Mouse (Mus musculus): ENCODE data around the gene Cyp11a1.

Gene Cyp11a1

DNA sequence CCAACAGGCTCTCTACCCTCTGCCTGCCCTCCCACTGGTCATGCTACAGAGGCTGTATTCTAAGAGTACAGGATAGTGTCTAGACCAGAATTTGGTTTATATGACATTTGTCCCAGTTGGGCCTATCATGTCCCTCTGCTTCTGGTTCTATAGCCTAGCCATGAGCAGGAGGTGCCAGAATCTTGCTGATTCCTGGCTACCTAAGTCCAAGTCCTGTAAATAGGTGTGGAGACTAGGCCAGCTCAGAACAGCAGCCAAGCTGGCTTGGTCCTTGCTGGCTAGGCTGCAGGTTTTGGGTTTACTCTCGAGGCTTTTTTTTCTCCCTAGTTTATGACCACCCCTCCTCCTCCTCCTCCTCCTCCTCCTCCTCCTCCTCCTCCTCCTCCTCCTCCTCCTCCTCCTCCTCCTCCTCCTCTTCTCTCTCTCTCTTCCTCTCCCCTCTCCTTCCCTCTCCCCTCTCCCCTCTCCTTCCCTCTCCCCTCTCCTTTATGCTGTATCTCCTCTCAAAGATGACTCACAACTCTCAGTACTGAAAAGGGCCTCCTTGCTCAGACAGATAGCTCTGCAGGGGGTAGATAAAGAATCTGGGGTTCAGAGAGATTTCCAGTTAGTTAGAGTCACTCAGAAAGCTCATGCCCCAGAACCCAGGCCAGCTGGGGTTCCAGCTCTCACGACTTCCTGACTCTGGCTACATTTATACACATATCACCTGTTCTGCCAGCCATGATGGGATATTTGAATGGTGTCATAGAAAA, 21.4 kb downstream of the Cyp11a1 start:
- in situ Hi-C loops (cut with MboI; ENCODE audit: low pct_unique_long_range_greater_than_20kb in 1 of 2, low sequenced_read_pairs in 2 of 2, unreplicated experiment in 1 of 2) = no loop called here

DNA sequence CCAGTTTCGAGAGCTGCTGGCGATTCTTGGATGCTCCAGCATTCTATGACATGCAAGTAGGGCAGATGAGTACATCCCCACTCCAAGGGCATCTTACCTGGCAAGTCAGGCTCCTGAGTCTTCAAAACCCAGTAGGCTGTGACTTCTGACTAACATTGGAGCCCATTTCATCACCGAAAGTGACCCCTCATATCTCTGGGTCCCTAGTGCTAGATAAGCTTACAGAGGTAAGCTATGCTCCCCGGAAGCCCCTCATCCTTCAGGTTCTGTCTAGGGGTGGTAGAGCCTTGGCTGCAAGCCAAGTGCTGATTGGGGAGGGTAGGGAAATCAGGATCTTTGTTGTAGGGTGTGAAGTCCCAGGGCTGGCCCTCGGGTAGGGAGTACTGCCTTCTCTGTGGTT, 22.6 kb downstream of the Cyp11a1 start:
- in situ Hi-C loops (cut with MboI; ENCODE audit: low pct_unique_long_range_greater_than_20kb in 1 of 2, low sequenced_read_pairs in 2 of 2, unreplicated experiment in 1 of 2) = no loop called here

DNA sequence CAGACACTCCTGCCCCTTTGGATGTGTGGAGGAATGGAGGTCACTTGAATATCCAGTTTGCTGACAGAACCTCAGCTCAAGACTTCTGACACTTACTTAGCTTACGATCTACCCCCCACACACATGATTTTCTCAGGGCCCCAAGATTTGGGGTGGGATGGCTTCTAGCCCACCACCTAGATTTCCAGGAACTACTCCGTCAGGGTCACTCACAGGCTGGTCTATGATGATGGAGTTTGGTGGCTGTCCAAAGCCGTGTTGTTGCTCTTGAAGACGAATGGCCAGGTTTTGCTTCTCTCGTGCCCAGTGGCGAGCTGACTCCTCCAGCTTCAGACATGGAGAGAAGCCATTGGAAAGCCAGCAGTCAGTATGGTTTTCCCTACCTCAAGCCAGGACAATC, 23.4 kb downstream of the Cyp11a1 start:
- in situ Hi-C loops (cut with MboI; ENCODE audit: low pct_unique_long_range_greater_than_20kb in 1 of 2, low sequenced_read_pairs in 2 of 2, unreplicated experiment in 1 of 2) = no loop called here

DNA sequence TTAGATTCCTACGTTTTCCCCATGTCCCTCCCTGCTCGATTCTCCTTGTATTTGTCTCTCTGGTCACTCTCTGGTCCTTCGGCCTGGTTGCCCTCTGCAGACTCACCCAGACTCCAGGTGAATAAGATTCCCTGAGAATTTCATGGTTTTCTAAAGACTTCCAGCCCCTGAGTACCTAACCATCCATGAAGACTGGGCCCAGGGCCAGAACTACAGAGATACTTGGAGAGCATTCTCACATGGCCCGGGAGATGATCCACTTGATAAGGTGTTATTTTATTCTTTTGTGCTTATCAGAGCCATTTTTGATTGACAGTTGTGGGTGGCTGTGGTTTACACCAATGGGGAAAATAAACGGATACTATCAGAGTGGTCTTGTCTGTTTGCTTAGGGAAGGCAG, 25.7 kb downstream of the Cyp11a1 start:
- in situ Hi-C loops (cut with MboI; ENCODE audit: low pct_unique_long_range_greater_than_20kb in 1 of 2, low sequenced_read_pairs in 2 of 2, unreplicated experiment in 1 of 2) = no loop called here

DNA sequence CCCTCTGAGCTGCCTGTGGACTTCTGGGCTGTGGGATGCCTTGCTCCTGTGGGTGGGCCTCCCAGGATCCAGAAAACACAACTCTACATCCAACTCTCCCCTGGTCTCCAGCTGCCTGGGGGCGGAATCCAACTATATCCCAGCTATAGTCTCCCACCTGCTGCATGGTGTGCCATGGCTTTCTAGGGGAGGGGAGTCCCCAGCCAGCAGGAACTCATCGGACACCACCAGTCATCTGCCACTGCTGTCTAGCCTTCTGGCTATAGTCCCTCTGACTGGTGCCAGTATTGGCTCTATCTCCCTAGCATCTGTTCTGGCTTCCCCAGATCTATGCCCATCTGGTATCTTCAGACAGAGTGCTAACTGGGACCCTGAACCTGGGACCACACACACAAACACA, 29.3 kb downstream of the Cyp11a1 start:
- in situ Hi-C loops (cut with MboI; ENCODE audit: low pct_unique_long_range_greater_than_20kb in 1 of 2, low sequenced_read_pairs in 2 of 2, unreplicated experiment in 1 of 2) = loop anchor here in 1 of 2 experiments (5.0 kb wide), 1 partner anchor 167 kb away; the partner anchor contains the start of genes Islr and Islr2

DNA sequence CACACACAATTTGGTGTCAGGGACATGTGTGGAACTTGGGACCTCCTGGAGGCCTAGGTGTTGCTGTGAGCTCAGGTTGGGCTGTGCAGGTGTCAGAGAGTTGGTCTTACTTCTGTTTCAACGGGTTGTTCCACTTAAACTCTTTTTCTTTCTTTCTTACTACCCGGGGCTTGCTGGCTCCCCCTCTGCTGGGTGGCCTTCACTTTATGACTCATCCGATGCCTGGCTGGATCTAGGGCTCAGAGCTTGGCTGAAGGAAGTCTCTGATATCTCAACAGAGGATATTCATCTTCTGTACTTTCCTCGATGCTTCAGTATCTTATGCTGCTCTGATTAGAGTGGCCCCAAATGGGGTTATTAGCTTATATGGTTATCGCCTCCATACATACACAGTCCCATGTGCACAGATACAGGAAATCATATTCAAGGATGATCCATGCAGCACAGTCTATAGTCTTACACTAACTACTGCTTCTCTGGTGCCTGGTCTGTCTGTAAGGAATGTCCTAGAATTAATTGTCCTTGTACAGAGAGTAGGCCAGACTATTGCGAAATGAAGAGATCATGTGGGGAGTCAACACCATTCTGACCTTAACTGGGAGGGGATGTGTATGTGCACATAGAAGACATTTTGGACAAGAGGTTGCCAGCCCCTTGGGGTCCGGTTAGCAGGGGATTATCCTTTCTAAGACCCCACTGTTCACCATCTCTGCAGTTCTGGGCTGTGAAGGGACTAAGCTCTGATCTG, 29.9 kb downstream of the Cyp11a1 start:
- in situ Hi-C loops (cut with MboI; ENCODE audit: low pct_unique_long_range_greater_than_20kb in 1 of 2, low sequenced_read_pairs in 2 of 2, unreplicated experiment in 1 of 2) = loop anchor here in 1 of 2 experiments (5.0 kb wide), 1 partner anchor 166 kb away; the partner anchor contains the start of genes Islr and Islr2

DNA sequence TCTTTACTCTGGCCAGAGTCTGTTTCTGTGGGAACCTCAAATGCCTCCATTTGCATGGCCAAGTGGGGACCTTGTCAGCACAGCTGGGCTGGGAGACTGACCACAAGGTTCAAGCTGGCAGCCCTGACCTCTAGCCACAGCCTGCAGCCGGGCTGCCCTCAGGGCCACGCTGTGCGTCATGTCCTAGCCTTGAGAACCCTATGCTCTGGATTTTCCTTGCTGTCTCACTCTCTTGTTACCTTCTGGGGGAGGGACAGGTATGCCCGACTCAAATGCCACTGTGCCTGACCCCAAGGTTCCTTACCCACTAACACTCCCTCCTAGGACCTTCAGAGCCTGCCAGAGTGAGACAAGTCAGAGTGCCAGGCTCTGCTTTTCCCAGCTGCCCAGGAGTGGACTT, 30.8 kb downstream of the Cyp11a1 start:
- in situ Hi-C loops (cut with MboI; ENCODE audit: low pct_unique_long_range_greater_than_20kb in 1 of 2, low sequenced_read_pairs in 2 of 2, unreplicated experiment in 1 of 2) = loop anchor here in 1 of 2 experiments (5.0 kb wide), 1 partner anchor 165 kb away; the partner anchor contains the start of genes Islr and Islr2

DNA sequence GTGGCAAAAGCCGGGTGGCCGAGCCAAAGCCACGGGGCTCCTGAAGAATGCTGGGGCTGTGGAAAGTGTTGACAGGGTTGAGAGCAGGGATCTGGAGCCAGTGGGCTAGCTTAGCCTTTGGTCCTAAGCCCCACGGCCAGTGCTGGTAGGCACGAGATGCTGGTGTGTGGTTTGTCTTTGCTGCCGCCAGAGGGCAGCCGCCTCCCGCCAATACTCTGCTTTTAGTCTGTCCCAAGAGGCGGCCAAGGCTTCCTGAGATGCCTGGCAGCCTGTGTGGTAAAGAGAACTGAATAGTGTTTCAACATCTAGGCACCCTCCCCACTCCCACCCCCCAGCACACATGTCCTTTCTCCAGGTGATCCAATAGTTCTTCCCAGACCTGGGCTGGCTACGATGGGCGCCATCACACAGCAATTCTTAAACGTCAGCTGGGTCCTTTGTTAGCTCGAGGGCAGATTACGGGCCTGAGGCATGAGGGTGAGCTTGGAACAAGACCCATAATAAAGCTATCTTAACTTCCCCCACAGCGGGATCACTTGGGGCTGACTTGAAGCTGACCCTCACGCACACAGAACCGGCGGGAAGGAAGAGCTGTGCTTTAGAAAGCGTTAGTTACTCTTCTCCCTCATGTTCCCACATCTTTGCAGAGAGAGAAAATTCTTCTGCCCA, 32.4 kb downstream of the Cyp11a1 start:
- in situ Hi-C loops (cut with MboI; ENCODE audit: low pct_unique_long_range_greater_than_20kb in 1 of 2, low sequenced_read_pairs in 2 of 2, unreplicated experiment in 1 of 2) = loop anchor here in 1 of 2 experiments (5.0 kb wide), 1 partner anchor 164 kb away; the partner anchor contains the start of genes Islr and Islr2

DNA sequence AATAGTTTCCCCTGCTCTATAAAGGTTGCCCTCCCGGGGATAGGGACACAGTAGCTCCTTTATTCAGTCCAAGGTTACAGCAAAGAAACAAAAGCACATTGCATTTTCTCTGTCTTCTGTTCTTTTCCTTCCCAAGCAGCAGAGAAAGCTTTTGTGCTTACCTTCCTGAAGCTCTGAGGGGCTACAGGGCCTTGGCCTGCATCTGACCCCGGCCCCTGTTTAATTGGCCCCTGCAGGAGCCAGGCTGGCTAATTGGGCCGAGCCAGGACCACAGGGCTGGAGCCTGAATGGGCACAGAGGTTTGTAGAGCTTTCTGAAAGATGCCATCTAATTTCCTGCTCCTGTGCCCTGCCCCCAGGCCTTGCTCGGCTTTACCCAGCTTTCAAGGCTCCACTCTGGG, 34.8 kb downstream of the Cyp11a1 start:
- in situ Hi-C loops (cut with MboI; ENCODE audit: low pct_unique_long_range_greater_than_20kb in 1 of 2, low sequenced_read_pairs in 2 of 2, unreplicated experiment in 1 of 2) = no loop called here

DNA sequence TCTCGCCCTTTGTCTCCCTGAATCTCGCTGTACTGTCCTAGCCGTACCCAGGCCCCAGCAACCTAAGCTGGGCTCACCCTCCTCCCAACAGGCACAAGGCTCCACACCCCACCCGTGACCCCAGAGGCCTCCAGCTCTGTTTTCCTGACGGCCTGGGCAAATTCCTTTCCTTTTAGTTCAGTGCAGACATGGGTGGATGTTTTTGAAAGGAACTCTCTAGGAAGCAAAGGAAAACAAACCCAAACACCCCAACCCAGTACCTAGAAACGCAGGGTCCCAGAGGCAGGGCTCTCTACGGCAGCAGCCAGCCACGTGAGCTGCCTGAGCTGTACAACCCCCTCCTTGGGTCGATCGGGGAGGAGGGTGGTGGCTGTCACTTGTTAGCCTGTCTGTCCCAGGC, 36.2 kb downstream of the Cyp11a1 start:
- in situ Hi-C loops (cut with MboI; ENCODE audit: low pct_unique_long_range_greater_than_20kb in 1 of 2, low sequenced_read_pairs in 2 of 2, unreplicated experiment in 1 of 2) = no loop called here

DNA sequence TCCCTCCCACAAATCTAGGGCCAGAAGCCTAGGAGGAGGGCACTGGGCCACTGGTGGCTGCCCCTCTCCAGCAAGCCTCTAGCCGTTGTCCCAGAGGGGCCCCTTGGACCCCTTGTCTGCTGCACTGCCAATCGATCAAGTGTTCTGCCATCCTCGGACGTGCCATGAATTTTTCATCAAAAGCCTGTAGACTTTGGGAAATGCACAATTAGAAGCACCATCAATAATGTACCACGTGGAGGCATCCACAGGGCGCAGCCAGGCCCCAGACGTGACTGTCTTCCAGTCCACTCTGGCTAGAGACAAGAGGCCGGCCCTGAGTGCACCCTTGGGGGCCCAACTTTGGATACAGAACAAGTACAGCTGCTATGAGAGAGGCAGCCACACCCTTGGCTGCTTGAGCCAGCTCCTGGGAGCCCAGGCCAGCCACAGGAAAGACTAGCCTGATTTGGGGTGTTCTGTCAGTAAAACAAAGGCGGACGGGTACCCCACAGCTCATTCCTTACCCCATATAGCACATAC, 37.3 kb downstream of the Cyp11a1 start:
- in situ Hi-C loops (cut with MboI; ENCODE audit: low pct_unique_long_range_greater_than_20kb in 1 of 2, low sequenced_read_pairs in 2 of 2, unreplicated experiment in 1 of 2) = no loop called here

DNA sequence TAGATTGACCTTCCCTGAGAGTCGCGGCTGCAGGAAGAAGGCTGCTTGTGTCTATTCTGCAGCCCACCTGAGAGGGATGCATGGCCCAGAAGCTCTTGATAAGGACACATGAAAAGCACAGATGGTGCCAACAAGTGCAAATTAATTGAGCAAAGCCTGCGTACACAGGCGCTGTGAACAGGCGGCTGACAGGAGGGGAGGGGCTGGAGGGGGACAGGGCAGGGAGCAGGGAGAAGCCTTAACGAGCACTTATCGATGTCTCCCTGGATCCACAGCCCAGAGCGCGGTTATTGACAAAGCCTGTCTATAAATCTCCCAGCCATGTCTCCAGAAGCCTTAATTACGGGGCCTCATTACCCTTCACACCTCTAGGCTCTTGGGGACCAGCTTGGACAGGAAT, 38.6 kb downstream of the Cyp11a1 start:
- in situ Hi-C loops (cut with MboI; ENCODE audit: low pct_unique_long_range_greater_than_20kb in 1 of 2, low sequenced_read_pairs in 2 of 2, unreplicated experiment in 1 of 2) = no loop called here

DNA sequence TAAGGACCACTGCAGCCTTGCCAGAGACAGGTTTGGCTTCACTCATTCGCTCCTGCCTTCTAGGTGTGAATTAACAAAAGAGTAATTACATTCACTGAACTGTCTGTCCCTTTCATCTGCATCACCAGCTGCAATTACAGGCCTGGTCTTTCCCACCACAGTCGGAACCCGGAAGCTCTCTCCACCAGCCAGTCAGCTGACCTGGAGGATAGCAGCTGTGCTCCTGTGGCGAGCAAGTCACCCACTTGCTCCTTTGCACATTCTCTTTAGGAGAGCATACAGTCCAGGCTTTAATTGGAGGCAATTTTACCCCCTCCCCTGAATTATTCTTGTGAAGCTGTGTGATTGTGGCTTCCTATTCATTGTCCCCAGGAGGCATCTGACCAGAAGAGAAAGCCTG, 39.4 kb downstream of the Cyp11a1 start:
- in situ Hi-C loops (cut with MboI; ENCODE audit: low pct_unique_long_range_greater_than_20kb in 1 of 2, low sequenced_read_pairs in 2 of 2, unreplicated experiment in 1 of 2) = no loop called here

DNA sequence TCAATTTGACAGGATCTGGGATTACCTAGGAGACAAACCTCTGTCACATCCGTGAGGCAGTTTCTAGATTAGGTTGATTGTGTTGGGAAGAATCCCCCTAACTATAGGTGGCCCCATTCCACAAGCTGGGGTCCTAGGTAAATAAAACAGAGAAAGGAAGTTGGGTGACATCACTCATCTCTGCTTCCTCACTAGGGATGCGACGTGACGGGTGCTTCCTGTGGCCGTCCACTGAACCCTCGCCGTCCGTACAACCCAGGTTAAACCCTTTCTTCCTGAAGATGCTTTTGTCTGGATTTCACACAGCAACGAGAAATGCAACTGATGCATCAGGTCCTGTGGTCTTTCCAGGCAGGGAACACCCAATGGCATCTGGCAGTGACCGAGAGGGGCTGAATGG, 40.9 kb downstream of the Cyp11a1 start:
- in situ Hi-C loops (cut with MboI; ENCODE audit: low pct_unique_long_range_greater_than_20kb in 1 of 2, low sequenced_read_pairs in 2 of 2, unreplicated experiment in 1 of 2) = no loop called here

DNA sequence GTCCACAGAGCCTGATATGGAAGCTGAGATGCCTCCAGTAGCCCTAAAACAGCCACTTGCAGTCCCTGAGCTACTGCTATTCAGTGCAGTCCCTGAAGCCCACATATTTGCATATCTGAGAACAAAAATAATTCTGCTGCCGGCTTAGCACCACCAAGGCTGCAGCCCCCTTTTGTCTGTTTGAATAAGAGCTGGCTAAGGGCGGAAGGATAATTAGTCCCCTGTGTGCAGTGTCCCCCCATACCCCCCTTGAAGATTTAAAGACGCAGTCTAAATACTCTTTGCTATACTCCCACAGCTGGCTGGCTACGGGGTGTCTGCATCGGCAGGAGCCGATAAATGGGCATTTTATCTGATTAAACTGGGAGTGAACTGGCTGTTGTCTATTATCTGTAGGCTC, 42.4 kb downstream of the Cyp11a1 start:
- in situ Hi-C loops (cut with MboI; ENCODE audit: low pct_unique_long_range_greater_than_20kb in 1 of 2, low sequenced_read_pairs in 2 of 2, unreplicated experiment in 1 of 2) = no loop called here

DNA sequence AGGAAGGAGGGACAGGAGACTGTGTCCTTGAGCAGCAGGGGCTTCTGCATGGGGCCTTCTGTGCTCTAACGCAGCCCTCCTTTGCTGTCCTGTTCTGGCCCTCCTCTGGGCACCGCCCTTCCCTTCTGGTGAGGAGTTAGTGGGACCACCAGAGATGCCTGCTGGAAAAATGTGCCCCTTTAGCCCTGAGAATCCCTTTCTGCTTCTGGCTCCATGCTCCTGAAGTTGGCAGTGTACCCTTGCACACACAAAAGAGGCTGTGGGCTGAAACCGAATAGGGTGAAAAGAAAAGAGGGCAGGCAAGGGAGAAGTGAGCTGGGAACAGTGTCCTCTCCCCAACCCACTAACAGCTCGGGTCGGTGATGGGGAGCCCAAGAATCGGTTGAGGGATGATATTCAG, 43.0 kb downstream of the Cyp11a1 start:
- in situ Hi-C loops (cut with MboI; ENCODE audit: low pct_unique_long_range_greater_than_20kb in 1 of 2, low sequenced_read_pairs in 2 of 2, unreplicated experiment in 1 of 2) = no loop called here

DNA sequence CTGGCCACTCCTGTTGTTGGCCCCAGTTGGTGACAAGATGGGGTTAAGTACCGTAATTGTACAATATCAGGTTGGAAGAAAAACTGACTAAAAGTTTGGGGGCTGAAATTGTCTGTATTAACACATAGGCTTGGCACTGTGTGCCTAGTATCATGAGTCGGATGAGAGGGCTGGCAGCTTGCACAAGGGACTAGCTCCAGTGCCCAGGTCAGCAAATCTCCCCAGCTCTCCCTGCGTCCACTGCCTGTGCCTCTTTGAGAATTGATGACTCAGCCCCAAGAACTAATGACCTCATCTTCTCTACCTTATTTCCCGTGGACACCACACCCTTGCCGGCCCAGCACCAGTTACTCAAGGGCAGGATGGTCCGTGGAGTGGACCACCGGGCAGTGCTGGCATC, 43.6 kb downstream of the Cyp11a1 start:
- in situ Hi-C loops (cut with MboI; ENCODE audit: low pct_unique_long_range_greater_than_20kb in 1 of 2, low sequenced_read_pairs in 2 of 2, unreplicated experiment in 1 of 2) = loop anchor here in 1 of 2 experiments (5.0 kb wide), 1 partner anchor 152 kb away; the partner anchor contains the start of genes Islr and Islr2

DNA sequence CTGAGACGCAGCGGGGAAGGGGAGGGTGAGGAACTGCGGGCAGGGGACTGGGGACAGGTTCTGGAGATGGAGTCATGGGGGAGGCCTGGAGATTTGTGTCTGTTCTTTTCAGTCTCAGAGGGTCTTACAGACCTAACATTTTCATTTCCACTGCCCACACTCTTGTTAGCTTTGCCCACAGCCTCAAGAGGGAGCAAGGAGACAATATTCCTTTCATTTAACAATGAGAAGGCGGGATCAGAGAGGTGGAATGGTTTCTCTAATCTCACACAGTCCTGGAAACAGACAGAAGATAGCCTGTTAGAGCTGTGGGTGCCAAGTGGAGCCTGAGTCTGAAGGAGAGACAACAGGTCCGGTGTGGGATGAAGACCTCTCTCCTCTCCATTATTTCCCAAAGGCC, 45.7 kb downstream of the Cyp11a1 start:
- in situ Hi-C loops (cut with MboI; ENCODE audit: low pct_unique_long_range_greater_than_20kb in 1 of 2, low sequenced_read_pairs in 2 of 2, unreplicated experiment in 1 of 2) = loop anchor here in 1 of 2 experiments (5.0 kb wide), 1 partner anchor 150 kb away; the partner anchor contains the start of genes Islr and Islr2

DNA sequence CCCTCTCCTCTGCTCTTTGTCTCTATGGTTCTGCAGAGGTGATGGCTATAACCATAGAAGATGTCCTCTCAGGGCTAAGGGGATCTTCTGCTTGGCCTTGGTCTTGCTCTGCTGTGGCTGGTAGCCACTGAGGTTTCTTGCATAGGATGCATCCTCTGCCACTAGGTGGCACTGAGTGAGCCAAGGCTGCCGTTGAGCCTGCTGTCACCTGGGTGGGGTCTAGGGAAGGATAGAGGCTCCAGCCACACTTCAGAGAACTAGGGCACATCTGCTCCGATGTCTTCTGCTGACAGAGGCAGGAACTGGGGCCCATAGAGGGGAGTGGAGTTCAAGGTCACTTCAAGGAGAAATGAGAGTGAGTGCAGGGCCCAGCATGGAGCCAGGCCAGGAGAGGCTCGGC, 46.9 kb downstream of the Cyp11a1 start:
- in situ Hi-C loops (cut with MboI; ENCODE audit: low pct_unique_long_range_greater_than_20kb in 1 of 2, low sequenced_read_pairs in 2 of 2, unreplicated experiment in 1 of 2) = loop anchor here in 1 of 2 experiments (5.0 kb wide), 1 partner anchor 149 kb away; the partner anchor contains the start of genes Islr and Islr2

All from mouse embryonic stem cell (cell line).